Mouse (Mus musculus) neural tube, postnatal 0 days (tissue): ENCODE results near the gene Sqstm1. TPM values are rescaled to one million over a fixed set of nuclear protein-coding genes. Genes with fewer than 3 reads are reported as not detected.

Experiments used
- microRNA-seq: library from miRNA; unstranded; fragments of <30 nt; microRNA quantifications from one replicate; pipeline ENCODE4, GENCODE M21; 2016
- polyA plus RNA-seq: library from polyadenylated mRNA; unstranded; fragments of >200 nt; fragmentation: Nextera tagmentation; extraction: Ambion mirVana; gene quantifications from 2 replicates; pipeline ENCODE4 v1.2.1, GENCODE M21; 2015

Sqstm1 gene
- 442 and 490 TPM in 2 replicates for polyA plus RNA-seq

GRCm38 (mm10) chr11:50210505-50211151, at the start of gene Sqstm1, which contains the start of gene Mgat4b:
Gene Sqstm1, minus strand, starts transcription at chr11:50210827.
Gene Mgat4b, plus strand, starts transcription at chr11:50210890.

DNA sequence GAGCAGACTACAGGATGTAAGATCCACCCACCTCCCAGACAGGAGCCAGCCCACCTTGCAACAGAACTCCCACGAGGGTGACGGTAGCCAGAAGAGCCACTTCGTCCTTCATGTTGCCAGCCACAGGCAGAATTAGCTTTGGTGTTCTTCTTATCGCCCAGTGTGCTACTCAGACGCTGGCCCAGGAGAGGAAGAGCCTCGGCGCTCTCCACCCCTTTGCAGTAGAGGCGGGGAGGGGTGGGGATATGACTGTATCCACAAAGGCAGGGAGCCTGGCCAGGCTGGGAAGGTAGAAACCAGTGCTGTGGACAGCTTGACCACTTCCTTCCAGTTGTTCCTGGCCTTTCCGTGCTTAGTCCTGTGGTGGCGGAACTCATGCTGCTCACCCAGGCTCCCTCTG, 27.7 kb upstream of the Sqstm1 start, which contains the start of gene Ltc4s:
TSS of gene Ltc4s (minus strand) at position 293 of the 400 bp plus-strand sequence.

GRCm38 (mm10) chr11:50174111-50174729, 36.4 kb downstream of the Sqstm1 start, which contains the start of gene Mrnip:
Gene Mrnip, plus strand, starts transcription at chr11:50174444.

Small RNA genes within 50 kb of the gene (microRNA-seq; reads per million reads assigned to microRNA genes)
- gene Mir6919 = 1.5 reads per million

Other genes starting within 250 kb of the Sqstm1 start
- 61.4 and 71.2 TPM in 2 replicates for gene Rnf130, start 185.5 kb downstream of the Sqstm1 start, polyA plus RNA-seq
- 28.9 and 32.1 TPM in 2 replicates for gene Tbc1d9b, start 79.4 kb downstream of the Sqstm1 start, polyA plus RNA-seq
- 33.8 and 40.5 TPM in 2 replicates for gene Mrnip, start 36.4 kb downstream of the Sqstm1 start, polyA plus RNA-seq
- gene Mgat4b, start 63 bp upstream of the Sqstm1 start, polyA plus RNA-seq = 90.2 and 107 TPM in 2 replicates
- 8.9 and 10.1 TPM in 2 replicates for gene Ltc4s, start 27.8 kb upstream of the Sqstm1 start, polyA plus RNA-seq
- gene Maml1, start 81.5 kb upstream of the Sqstm1 start, polyA plus RNA-seq = 1.8 and 2.1 TPM in 2 replicates
- gene Canx, start 114.8 kb upstream of the Sqstm1 start, polyA plus RNA-seq = 247 TPM in 2 replicates
- gene Cby3, start 143.6 kb upstream of the Sqstm1 start, polyA plus RNA-seq = 1.9 and 2.4 TPM in 2 replicates
- gene Hnrnph1, start 166.2 kb upstream of the Sqstm1 start, polyA plus RNA-seq = 188 and 245 TPM in 2 replicates
- gene Rufy1, start 220.3 kb upstream of the Sqstm1 start, polyA plus RNA-seq = 21.9 and 26.0 TPM in 2 replicates